Mouse (Mus musculus): ENCODE measurements at regions not wholly inside any gene's neighbourhood (a gene's known extent, or its start where the extent isn't known, plus 50 kb on each side); places are given as distances from the start of the nearest gene placed in this dataset.

GRCm38 (mm10) chr5:118839916-118840315 lies 279.4 kb downstream of the Med13l start:
- no peak for TF ChIP-seq CTCF (IDR thresholded peaks at IDR 0.05; ENCODE audit: control insufficient read depth, insufficient read depth, insufficient replicate concordance, low read depth, low read length)
- no peak for TF ChIP-seq POLR2A (IDR thresholded peaks at IDR 0.05; ENCODE audit: control insufficient read depth, low read depth, low read length)
